Mouse (Mus musculus) small intestine, adult 2 months (tissue): ENCODE data around the gene Tlr5. TPM values are rescaled to one million over a fixed set of nuclear protein-coding genes. Genes with fewer than 3 reads are reported as not detected.

ENCODE experiments used
- H3K27ac ChIP-seq: fragments of 200-500 bp; 2 replicates; pipeline ENCODE4 v1.5.1; 2012; ENCODE audit warnings: low read depth, low read length, control low read depth, inconsistent platforms; ENCODE audit not compliant: insufficient read depth
- H3K27me3 ChIP-seq: fragments of 200-500 bp; 2 replicates; pipeline ENCODE4 v1.6.1; 2012; ENCODE audit warnings: mild to moderate bottlenecking, moderate library complexity, low read length, inconsistent platforms; ENCODE audit not compliant: control insufficient read depth, insufficient read depth
- H3K36me3 ChIP-seq: fragments of 200-500 bp; 2 replicates; pipeline ENCODE4 v1.6.1; 2012; ENCODE audit warnings: mild to moderate bottlenecking, low read length, control low read depth, inconsistent platforms; ENCODE audit not compliant: control insufficient read depth, insufficient read depth
- H3K4me1 ChIP-seq: fragments of 200-500 bp; 2 replicates; pipeline ENCODE4 v1.6.1; 2012; ENCODE audit warnings: low read length, inconsistent platforms, mixed read lengths; ENCODE audit not compliant: control insufficient read depth, insufficient read depth, insufficient read length
- H3K4me3 ChIP-seq: fragments of 200-500 bp; 2 replicates; pipeline ENCODE4 v1.5.1; 2012; ENCODE audit warnings: low read depth, mild to moderate bottlenecking, control low read depth, inconsistent platforms, low read length, moderate library complexity
- CTCF ChIP-seq: fragments of 200-500 bp; IDR thresholded peaks from 2 replicates; pipeline ENCODE4 v1.5.1; 2012; ENCODE audit warnings: low read depth, mild to moderate bottlenecking, control low read depth, inconsistent platforms, low read length, moderate library complexity, mixed read lengths; ENCODE audit not compliant: insufficient replicate concordance, insufficient read length; ENCODE audit errors: extremely low read depth
- POLR2A ChIP-seq: fragments of 200-500 bp; IDR thresholded peaks from 2 replicates; pipeline ENCODE4 v1.6.1; 2012; ENCODE audit warnings: low read depth, mild to moderate bottlenecking, control low read depth, inconsistent platforms, low read length, moderate library complexity
- WGBS: fragments of 180-500 bp; shearing (Covaris S2); methylation state at CpG from one replicate; pipeline ENCODE4 v1.1.7; 2018; 5-methylcytosine and 5-hydroxymethylcytosine counted together
- polyA plus RNA-seq: library from polyadenylated mRNA; depleted of rRNA; stranded (reverse); fragments of >200 nt; gene quantifications from 2 replicates; pipeline ENCODE4 v1.2.3, GENCODE M21; 2012

Tlr5 gene
- polyA plus RNA-seq, 1 experiment: 0.49 TPM

GRCm38 (mm10) chr1:182916166-182916565 is 38.4 kb upstream of the Tlr5 start:
- no peaks in the 10 kb centered on the region for H3K27me3 ChIP-seq
- TF ChIP-seq CTCF (no peak), POLR2A (no peak)
- H3K36me3 ChIP-seq: no peaks in the 10 kb centered on the region
- WGBS: 96% methylated on average over 5 of the region's 5 CpGs
- H3K4me1 ChIP-seq: no peaks in the 10 kb centered on the region
- H3K27ac ChIP-seq: no peak overlapping the region
- H3K4me3 ChIP-seq: no peak overlapping the region

- Histone ChIP-seq H3K4me1 (no peaks in the 10 kb centered on the region), H3K36me3 (no peaks in the 10 kb centered on the region), H3K27ac (no peak overlapping the region), H3K4me3 (no peak overlapping the region), H3K27me3 (no peaks in the 10 kb centered on the region)
- WGBS: 71% methylated on average over 8 of the region's 8 CpGs
- TF ChIP-seq POLR2A: no peak
- TF ChIP-seq CTCF: no peak
Observed at GRCm38 (mm10) chr1:182918718-182919346, 35.8 kb upstream of the Tlr5 start.

DNA sequence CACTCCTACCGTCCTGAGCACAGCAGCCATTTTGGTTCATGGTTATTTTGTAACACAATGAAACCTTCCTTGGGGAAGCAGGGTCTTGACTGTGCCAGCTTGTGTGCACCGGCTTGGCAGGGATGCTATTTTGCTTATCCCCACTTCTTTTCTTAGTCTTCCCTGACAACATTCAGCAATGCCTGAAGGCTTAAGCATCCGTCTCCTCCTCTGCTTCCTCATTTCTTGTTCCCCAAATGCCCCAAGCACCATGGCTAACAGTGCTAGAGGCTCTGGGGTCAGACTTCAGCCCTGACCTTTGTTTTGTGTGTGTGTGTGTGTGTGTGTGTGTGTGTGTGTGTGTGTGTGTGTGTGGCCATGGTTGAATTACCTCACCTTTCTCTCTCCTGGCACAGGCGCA is 31.8 kb upstream of the Tlr5 start:
- H3K36me3 ChIP-seq: no peaks in the 10 kb centered on the region
- H3K4me1 ChIP-seq: no peaks in the 10 kb centered on the region
- TF ChIP-seq POLR2A (no peak), CTCF (no peak)
- no peak overlapping the region for H3K27ac ChIP-seq
- H3K27me3 ChIP-seq: no peaks in the 10 kb centered on the region
- no peak overlapping the region for H3K4me3 ChIP-seq
- WGBS: 69% methylated on average over 4 of the region's 4 CpGs

GRCm38 (mm10) chr1:182926465-182926864 is 28.1 kb upstream of the Tlr5 start:
- Histone ChIP-seq H3K36me3 (no peaks in the 10 kb centered on the region), H3K4me1 (no peaks in the 10 kb centered on the region), H3K27me3 (no peaks in the 10 kb centered on the region), H3K27ac (no peak overlapping the region), H3K4me3 (no peak overlapping the region)
- TF ChIP-seq POLR2A (no peak), CTCF (no peak)
- WGBS: 35% methylated on average over 6 of the region's 6 CpGs

- H3K27ac ChIP-seq: no peak overlapping the region
- WGBS: 70% methylated on average over 19 of the region's 19 CpGs
- H3K27me3 ChIP-seq: no peaks in the 10 kb centered on the region
- H3K36me3 ChIP-seq: no peaks in the 10 kb centered on the region
- no peaks in the 10 kb centered on the region for H3K4me1 ChIP-seq
- H3K4me3 ChIP-seq: no peak overlapping the region
- TF ChIP-seq CTCF (no peak), POLR2A (no peak)
Observed at GRCm38 (mm10) chr1:182927878-182928851, 26.4 kb upstream of the Tlr5 start.

DNA sequence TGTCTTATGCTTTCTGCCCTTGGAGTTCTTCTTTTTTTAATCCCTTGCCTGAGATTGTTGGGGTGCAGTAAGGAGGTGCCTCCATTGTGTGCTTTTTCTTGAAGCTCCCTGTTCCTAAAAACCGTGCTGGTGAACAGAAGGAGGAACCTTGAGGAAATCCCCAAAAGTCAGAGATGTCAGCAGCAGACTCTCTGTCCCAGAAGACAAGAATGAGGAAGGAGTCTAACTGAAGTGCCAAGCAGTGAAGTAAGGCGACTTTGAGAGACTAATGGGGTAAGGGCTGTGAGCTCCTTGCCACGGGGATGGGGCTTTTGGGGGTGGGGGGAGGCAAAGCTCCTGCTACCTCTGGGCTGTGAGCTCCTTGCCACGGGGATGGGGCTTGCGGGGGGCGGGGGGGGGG is 19.1 kb upstream of the Tlr5 start:
- no peaks in the 10 kb centered on the region for H3K27me3 ChIP-seq
- no peak overlapping the region for H3K27ac ChIP-seq
- no peak overlapping the region for H3K4me3 ChIP-seq
- H3K4me1 ChIP-seq: no peaks in the 10 kb centered on the region
- no peaks in the 10 kb centered on the region for H3K36me3 ChIP-seq
- WGBS: 44% methylated on average over 6 of the region's 6 CpGs
- TF ChIP-seq POLR2A (no peak), CTCF (no peak)

- Histone ChIP-seq H3K27me3 (0 out of 2 replicates have a peak, but pooled peaks cover 3% of the 10 kb centered on the region), H3K4me1 (no peaks in the 10 kb centered on the region), H3K27ac (no peak overlapping the region), H3K36me3 (no peaks in the 10 kb centered on the region), H3K4me3 (no peak overlapping the region)
- WGBS: 68% methylated on average over 10 of the region's 10 CpGs
- TF ChIP-seq POLR2A: no peak
- TF ChIP-seq CTCF: no peak
Observed at GRCm38 (mm10) chr1:182937486-182938120, 17.0 kb upstream of the Tlr5 start.
